Mouse (Mus musculus): ENCODE data around the gene Cops8.

DNA sequence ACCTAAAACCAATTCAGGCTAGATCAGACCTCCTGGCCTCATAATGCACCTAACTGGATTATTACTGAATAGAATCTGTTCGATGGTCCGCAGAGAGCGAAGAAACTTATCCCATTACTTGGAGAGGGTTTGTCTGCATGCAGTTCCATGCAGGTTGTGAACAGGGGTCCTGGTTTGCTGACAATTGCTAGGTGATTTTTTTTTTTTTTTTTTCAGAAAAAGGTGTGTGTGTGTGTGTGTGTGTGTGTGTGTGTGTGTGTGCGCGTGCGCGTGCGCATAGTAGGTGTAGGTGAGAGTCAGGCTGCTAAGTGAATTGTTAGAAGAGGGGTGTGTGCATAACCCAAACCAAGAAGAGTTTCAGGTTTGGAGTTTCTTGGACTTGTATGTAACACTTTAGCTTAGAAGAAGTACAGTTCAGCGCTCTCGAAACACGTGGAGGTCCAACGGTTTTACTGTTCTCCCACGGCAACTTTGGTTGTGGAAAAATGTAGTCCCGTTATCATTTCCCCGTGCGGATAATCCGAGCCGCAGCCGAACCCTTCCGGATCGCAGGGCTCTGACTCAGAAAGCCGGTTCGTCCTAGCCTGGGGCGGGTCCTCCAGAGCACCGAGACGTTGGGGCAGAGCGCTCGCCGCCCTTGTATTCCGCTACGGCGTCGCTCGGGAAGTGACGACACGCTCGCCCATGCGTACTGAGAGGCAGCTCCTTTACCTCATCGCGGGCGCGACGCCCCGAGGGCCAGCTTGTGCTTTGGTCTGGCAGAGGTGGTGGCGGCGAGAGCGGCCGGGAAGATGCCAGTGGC is at the start of gene Cops8:
- TF ChIP-seq CTCF (IDR thresholded peaks at IDR 0.05; ENCODE audit: low read depth) = no peak
- TF ChIP-seq EP300 (IDR thresholded peaks at IDR 0.05; ENCODE audit: low read depth) = no peak
